Mouse (Mus musculus) heart, postnatal 0 days (tissue): Measurements from ENCODE around the gene Dennd4c. TPM values are rescaled to one million over a fixed set of nuclear protein-coding genes. Genes with fewer than 3 reads are reported as not detected.

ENCODE experiments used
- ATAC-seq: fragments of 200-750 bp; cut with Nextera tagmentation; 2 replicates; pipeline ENCODE4 v1.8.0; 2017; ENCODE audit warnings: low read depth, moderate number of reproducible peaks, moderate library complexity; ENCODE audit not compliant: insufficient read depth
- DNase-seq: peaks from one replicate; pipeline ENCODE4 v3.0.0-alpha.2; 2016; ENCODE audit warnings: low spot score
- H3K27ac ChIP-seq: fragments of 300-500 bp; sonication (generic); 2 replicates; pipeline ENCODE4 v1.5.1; 2014; ENCODE audit warnings: low read depth, mild to moderate bottlenecking
- H3K27me3 ChIP-seq: fragments of 300-500 bp; sonication (generic); 2 replicates; pipeline ENCODE4 v1.6.1; 2014; ENCODE audit warnings: low read length, mixed read lengths; ENCODE audit not compliant: control insufficient read depth, insufficient read depth
- H3K36me3 ChIP-seq: fragments of 300-500 bp; sonication (generic); replicated peaks from 2 replicates; pipeline ENCODE4 v1.6.1; 2014; ENCODE audit warnings: low read length, mixed read lengths; ENCODE audit not compliant: control insufficient read depth, insufficient read depth
- H3K4me1 ChIP-seq: fragments of 300-500 bp; sonication (generic); 2 replicates; pipeline ENCODE4 v1.6.1; 2014; ENCODE audit warnings: antibody characterized with exemption; ENCODE audit not compliant: control insufficient read depth, insufficient read depth
- H3K4me2 ChIP-seq: fragments of 300-500 bp; sonication (generic); 2 replicates; pipeline ENCODE4 v1.6.1; 2014; ENCODE audit warnings: low read depth, mild to moderate bottlenecking, low read length, moderate library complexity
- H3K4me3 ChIP-seq: fragments of 300-500 bp; sonication (generic); 2 replicates; pipeline ENCODE4 v1.5.1; 2014; ENCODE audit warnings: low read depth, low read length
- H3K9ac ChIP-seq: fragments of 300-500 bp; sonication (generic); replicated peaks from 2 replicates; pipeline ENCODE4 v1.6.1; 2014; ENCODE audit warnings: low read depth, low read length, mixed read lengths
- H3K9me3 ChIP-seq: fragments of 300-500 bp; sonication (generic); replicated peaks from 2 replicates; pipeline ENCODE4 v1.6.1; 2016; ENCODE audit warnings: low read length; ENCODE audit not compliant: control insufficient read depth
- CTCF ChIP-seq: IDR thresholded peaks from 2 replicates; pipeline ENCODE4 v1.5.1; 2016; ENCODE audit warnings: antibody characterized with exemption, control low read depth, low read depth
- EP300 ChIP-seq: IDR thresholded peaks from 2 replicates; pipeline ENCODE4 v1.6.1; 2016; ENCODE audit warnings: antibody characterized with exemption, low read depth
- WGBS: fragments of 180-500 bp; shearing (Covaris S2); extraction: QIAGEN DNeasy Blood & Tissue Kit; methylation state at CpG from one replicate; pipeline ENCODE4 v1.1.7; 2014; 5-methylcytosine and 5-hydroxymethylcytosine counted together
- polyA plus RNA-seq: library from polyadenylated mRNA; unstranded; fragments of >200 nt; fragmentation: Nextera tagmentation; extraction: Ambion mirVana; gene quantifications from 2 replicates; pipeline ENCODE4 v1.2.1, GENCODE M21; 2015
- total RNA-seq: library from RNA; depleted of rRNA; stranded (reverse); fragments of >200 nt; gene quantifications from 2 replicates; pipeline ENCODE4 v1.2.3, GENCODE M21; 2014; ENCODE audit warnings: low replicate concordance

The Dennd4c gene
- total and polyA plus RNA-seq, 2 experiments from 2014 or later: 3.4 to 28.6 TPM

- ATAC-seq (no peak), DNase-seq (no peak)
- no peak overlapping the region for H3K4me2 ChIP-seq
- TF ChIP-seq CTCF: no peak
- no peak for TF ChIP-seq EP300
- H3K36me3 ChIP-seq: no peaks in the 10 kb centered on the region
- no peak overlapping the region for H3K27ac ChIP-seq
- H3K27me3 ChIP-seq: no peaks in the 10 kb centered on the region
- WGBS: 58% methylated on average over 4 of the region's 4 CpGs
- H3K9ac ChIP-seq: no peak overlapping the region
- H3K9me3 ChIP-seq: no peaks in the 10 kb centered on the region
- H3K4me1 ChIP-seq: no peaks in the 10 kb centered on the region
- H3K4me3 ChIP-seq: no peak overlapping the region
Measured at GRCm38 (mm10) chr4:86873072-86873471, 124.7 kb downstream of the Dennd4c start.

DNA sequence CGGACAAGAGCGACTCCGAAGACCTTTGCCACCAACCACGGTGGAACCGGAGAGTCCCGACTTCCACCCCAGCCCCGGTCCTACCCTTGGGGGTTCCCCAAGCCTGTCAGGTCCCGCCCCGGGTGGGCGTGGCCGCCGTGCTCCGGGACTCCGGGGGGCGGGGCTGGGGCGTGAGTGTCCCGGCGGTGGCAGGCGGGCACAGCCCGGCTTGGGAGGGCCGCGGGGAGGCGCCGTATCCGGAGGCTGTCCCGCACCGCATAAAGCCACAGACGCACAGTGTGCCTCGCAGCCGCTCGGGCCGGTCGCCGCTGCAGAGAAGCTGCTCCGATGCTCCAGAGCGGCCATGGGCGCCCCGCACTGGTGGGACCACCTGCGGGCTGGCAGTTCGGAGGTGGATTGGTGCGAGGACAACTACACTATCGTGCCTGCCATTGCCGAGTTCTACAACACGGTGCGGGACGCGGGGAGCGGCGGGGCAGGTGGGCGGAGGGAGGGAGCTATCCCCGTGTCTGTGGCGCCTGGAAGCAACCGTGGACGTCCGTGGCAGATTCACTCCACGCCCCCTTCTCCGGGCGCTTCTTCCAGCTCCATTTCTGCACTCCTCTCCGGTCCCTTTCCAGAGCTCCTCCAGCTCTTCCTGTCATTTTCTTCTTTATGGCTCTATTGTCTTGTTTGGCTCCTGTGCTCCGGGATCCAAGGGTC lies 125.9 kb downstream of the Dennd4c start, which contains the start of gene Acer2:
Acer2 (plus strand) TSS at position 251 of the 702 bp plus-strand sequence.
- no peak for TF ChIP-seq CTCF
- no peak for TF ChIP-seq EP300
- DNase-seq (peak; percentile 89), ATAC-seq (peak; percentile 98)
- Histone ChIP-seq H3K9ac (peak within 1 kb of the TSS; percentile 61), H3K4me2 (peak within 1 kb of the TSS; percentile 96), H3K36me3 (no peaks in the 10 kb centered on the region), H3K27ac (peak within 1 kb of the TSS; percentile 60), H3K9me3 (no peaks in the 10 kb centered on the region), H3K4me3 (peak within 1 kb of the TSS; percentile 84), H3K4me1 (no peaks in the 10 kb centered on the region), H3K27me3 (no peaks in the 10 kb centered on the region)
- whole genome bisulfite sequencing: under 1% methylated on average over 58 of the region's 60 CpGs

- Histone ChIP-seq H3K9me3 (no peaks in the 10 kb centered on the region), H3K27ac (no peak overlapping the region), H3K36me3 (no peaks in the 10 kb centered on the region), H3K4me1 (peaks cover 3% of the 10 kb centered on the region; the same call in 1 of the 2 replicates), H3K4me2 (no peak overlapping the region), H3K4me3 (no peak overlapping the region), H3K27me3 (no peaks in the 10 kb centered on the region), H3K9ac (no peak overlapping the region)
- WGBS: 39% methylated on average over 2 of the region's 2 CpGs
- ATAC-seq (no peak), DNase-seq (no peak)
- no peak for TF ChIP-seq CTCF
- TF ChIP-seq EP300: no peak
Measured at GRCm38 (mm10) chr4:86879477-86879876, 131.1 kb downstream of the Dennd4c start.

DNA sequence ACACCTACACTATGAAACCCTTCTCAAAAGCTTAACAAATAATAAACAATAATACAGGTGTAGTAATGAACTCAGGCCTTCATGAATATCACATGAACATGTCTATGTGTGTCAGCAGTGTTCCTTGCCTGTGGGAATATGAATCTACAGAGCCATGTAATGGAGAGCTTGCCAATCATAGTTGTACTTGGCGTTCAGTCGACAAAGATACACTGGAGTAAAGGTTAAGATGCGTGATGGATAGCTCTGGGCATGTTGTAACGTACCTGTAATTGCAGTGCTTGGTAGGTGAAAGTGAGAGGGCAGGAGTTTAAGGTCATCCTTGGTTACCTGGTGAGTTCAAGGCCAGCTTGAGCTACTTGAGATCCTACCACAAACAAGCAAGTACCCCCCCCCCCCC lies 132.8 kb downstream of the Dennd4c start:
- TF ChIP-seq CTCF (no peak), EP300 (no peak)

DNA sequence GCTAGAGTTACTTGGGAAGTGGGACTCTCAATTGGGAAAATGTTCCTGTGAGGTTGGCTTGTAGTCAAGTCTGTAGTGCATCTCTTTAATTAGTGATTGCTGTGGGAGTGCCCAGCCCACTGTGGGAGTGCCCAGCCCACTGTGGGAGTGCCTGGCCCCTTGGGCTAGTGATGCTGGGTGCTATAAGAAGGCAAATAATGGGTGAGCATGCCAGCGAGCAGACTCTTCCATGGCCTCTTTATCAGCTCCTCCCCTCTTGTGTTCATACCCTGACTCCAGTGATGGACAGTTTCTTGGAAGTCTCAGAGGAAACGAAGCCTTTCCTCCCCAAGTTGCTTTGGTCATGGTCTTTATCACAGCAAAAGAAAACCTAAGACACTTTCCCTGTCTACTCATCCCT lies 134.1 kb downstream of the Dennd4c start:
- Histone ChIP-seq H3K4me1 (peaks cover 3% of the 10 kb centered on the region; the same call in 1 of the 2 replicates), H3K9me3 (no peaks in the 10 kb centered on the region), H3K9ac (no peak overlapping the region), H3K36me3 (no peaks in the 10 kb centered on the region), H3K27ac (no peak overlapping the region), H3K4me3 (no peak overlapping the region), H3K4me2 (no peak overlapping the region), H3K27me3 (no peaks in the 10 kb centered on the region)
- TF ChIP-seq CTCF (no peak), EP300 (no peak)
- ATAC-seq: no peak
- 45% methylated on average over 2 of the region's 2 CpGs for WGBS
- no peak for DNase-seq

More for the DNA sequence above, 132.8 kb downstream of the Dennd4c start:
- no peak overlapping the region for H3K27ac ChIP-seq
- H3K4me2 ChIP-seq: no peak overlapping the region
- no peak overlapping the region for H3K4me3 ChIP-seq
- WGBS: 83% methylated on average over 4 of the region's 4 CpGs
- no peaks in the 10 kb centered on the region for H3K9me3 ChIP-seq
- no peak overlapping the region for H3K9ac ChIP-seq
- peaks cover 3% of the 10 kb centered on the region; the same call in 1 of the 2 replicates for H3K4me1 ChIP-seq
- H3K27me3 ChIP-seq: no peaks in the 10 kb centered on the region
- no peak for DNase-seq
- H3K36me3 ChIP-seq: no peaks in the 10 kb centered on the region
- ATAC-seq: no peak
